Mouse (Mus musculus) erythroblast, embryonic 14.5 days (primary cell): ENCODE measurements around the gene Abi1. TPM values are rescaled to one million over a fixed set of nuclear protein-coding genes. Genes with fewer than 3 reads are reported as not detected.
"Not testable (repeated sequence)": the region's sequence is repeated elsewhere in the genome, so short reads cannot be mapped to it uniquely, and the experiment has no call there.

Source experiments
- H3K27me3 ChIP-seq: 2 replicates; pipeline ENCODE4 v1.6.1; 2012; ENCODE audit warnings: inconsistent platforms; ENCODE audit not compliant: control insufficient read depth
- H3K36me3 ChIP-seq: 2 replicates; pipeline ENCODE4 v1.6.1; 2012; ENCODE audit warnings: mild to moderate bottlenecking, inconsistent platforms; ENCODE audit not compliant: control insufficient read depth
- H3K4me1 ChIP-seq: 2 replicates; pipeline ENCODE4 v1.6.1; 2012; ENCODE audit warnings: inconsistent platforms; ENCODE audit not compliant: control insufficient read depth
- H3K4me3 ChIP-seq: replicated peaks from 2 replicates; pipeline ENCODE3; 2012; ENCODE audit warnings: moderate library complexity, mild to moderate bottlenecking, inconsistent platforms
- H3K9me3 ChIP-seq: 2 replicates; pipeline ENCODE4 v1.6.1; 2012; ENCODE audit warnings: low read length, inconsistent platforms, mixed read lengths; ENCODE audit not compliant: control insufficient read depth
- GATA1 ChIP-seq: IDR thresholded peaks from 2 replicates; pipeline ENCODE4 v1.6.1; 2012; ENCODE audit warnings: low read length, inconsistent platforms, mixed read lengths
- TAL1 ChIP-seq: IDR thresholded peaks from 3 replicates; pipeline ENCODE4 v1.6.1; 2012; ENCODE audit warnings: low read length, inconsistent platforms, mixed read lengths
- polyA plus RNA-seq: library from polyadenylated mRNA; stranded (reverse); fragments of >175 nt; gene quantifications from 2 replicates; pipeline ENCODE4 v1.2.3, GENCODE M21; 2012

The Abi1 gene
- polyA plus RNA-seq, 1 experiment = 2.4 TPM

DNA sequence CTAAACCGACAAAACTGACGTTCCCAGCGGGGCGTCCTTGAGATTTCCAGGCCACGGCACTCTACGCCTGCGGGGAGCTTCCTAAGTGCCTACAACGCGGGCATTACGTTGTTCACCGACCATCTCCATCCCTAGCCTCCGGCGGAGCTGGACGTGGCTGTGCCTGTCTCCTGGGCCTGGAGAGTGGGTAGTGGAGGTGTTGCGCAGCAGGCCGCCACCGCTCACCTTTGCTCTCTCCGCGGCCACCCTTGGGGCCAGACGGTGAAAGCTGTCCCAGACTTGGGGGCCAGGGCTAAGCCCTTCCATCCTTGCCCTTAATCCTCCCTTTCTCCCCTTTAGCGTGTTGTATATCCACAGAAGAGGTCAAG, 28.3 kb upstream of the Abi1 start:
- peaks cover 8% of the 10 kb centered on the region for H3K36me3 ChIP-seq
- no peak for TF ChIP-seq GATA1
- TF ChIP-seq TAL1 = no peak
- H3K9me3 ChIP-seq = no peaks in the 10 kb centered on the region
- H3K4me1 ChIP-seq = peaks cover 26% of the 10 kb centered on the region
- no peaks in the 10 kb centered on the region for H3K27me3 ChIP-seq
- peak overlapping the region; percentile 94 for H3K4me3 ChIP-seq

GRCm38 (mm10) chr2:23067552-23068369, 27.7 kb upstream of the Abi1 start, which contains the start of gene Acbd5:
Acbd5 (plus strand) TSS chr2:23068167.
- Histone ChIP-seq H3K27me3 (no peaks in the 10 kb centered on the region), H3K36me3 (peaks cover 7% of the 10 kb centered on the region), H3K4me3 (peak within 1 kb of the TSS; percentile 94), H3K4me1 (peaks cover 26% of the 10 kb centered on the region), H3K9me3 (no peaks in the 10 kb centered on the region)
- TF ChIP-seq TAL1 (no peak), GATA1 (no peak)

GRCm38 (mm10) chr2:23052523-23052922, 12.5 kb upstream of the Abi1 start:
- Histone ChIP-seq H3K27me3 (peaks cover 9% of the 10 kb centered on the region), H3K4me1 (no peaks in the 10 kb centered on the region; the same call in 1 of the 2 replicates), H3K4me3 (no peak overlapping the region), H3K36me3 (no peaks in the 10 kb centered on the region), H3K9me3 (no peaks in the 10 kb centered on the region)
- no peak for TF ChIP-seq GATA1
- no peak for TF ChIP-seq TAL1

DNA sequence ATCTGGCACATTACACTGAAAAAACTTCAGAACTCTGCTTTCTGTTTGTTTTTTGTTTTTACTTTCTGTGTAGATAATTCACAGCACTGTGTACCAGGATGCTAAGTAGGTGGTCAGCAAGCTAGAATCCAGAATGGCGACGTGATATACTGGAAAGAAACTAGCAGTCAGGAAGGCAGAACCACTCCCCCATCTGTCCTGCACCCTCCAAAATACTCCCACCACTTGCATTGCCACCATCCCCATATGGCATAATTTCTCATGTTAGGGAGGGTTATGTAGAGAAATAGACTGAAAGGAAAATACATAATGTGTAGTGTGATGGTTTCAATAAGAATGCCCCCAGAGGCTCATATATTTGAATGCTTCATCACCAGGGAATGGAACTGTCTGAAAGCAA, 11.8 kb upstream of the Abi1 start:
- no peaks in the 10 kb centered on the region for H3K36me3 ChIP-seq
- TF ChIP-seq GATA1 (no peak), TAL1 (no peak)
- peaks cover 9% of the 10 kb centered on the region for H3K27me3 ChIP-seq
- H3K9me3 ChIP-seq = no peaks in the 10 kb centered on the region
- no peak overlapping the region for H3K4me3 ChIP-seq
- no peaks in the 10 kb centered on the region; the same call in 1 of the 2 replicates for H3K4me1 ChIP-seq

GRCm38 (mm10) chr2:23048006-23048405, 8.0 kb upstream of the Abi1 start:
- H3K36me3 ChIP-seq = no peaks in the 10 kb centered on the region
- no peak overlapping the region for H3K4me3 ChIP-seq
- TF ChIP-seq TAL1 (no peak), GATA1 (no peak)
- H3K27me3 ChIP-seq = peaks cover 7% of the 10 kb centered on the region
- no peaks in the 10 kb centered on the region for H3K9me3 ChIP-seq
- no peaks in the 10 kb centered on the region; the same call in 1 of the 2 replicates for H3K4me1 ChIP-seq

DNA sequence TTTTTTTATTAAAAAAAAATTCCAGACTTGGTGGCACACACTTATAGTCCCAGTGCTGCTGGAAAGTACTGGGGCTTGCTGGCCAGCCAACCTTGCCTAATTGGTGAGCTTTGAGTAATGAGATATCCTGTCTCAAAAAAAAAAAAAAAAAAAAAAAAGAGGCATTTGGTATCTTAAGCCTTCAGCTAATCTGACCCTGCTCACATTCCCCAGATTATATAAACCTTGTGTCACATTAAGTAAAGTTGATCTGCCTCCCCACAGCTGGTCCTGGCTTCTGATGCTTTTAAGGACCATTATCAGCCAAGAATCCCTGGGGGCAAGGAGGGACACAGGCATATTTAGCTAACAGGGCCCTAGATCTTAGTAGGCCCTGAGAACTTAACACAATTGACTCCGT, 5.7 kb upstream of the Abi1 start:
- no peaks in the 10 kb centered on the region for H3K27me3 ChIP-seq
- no peaks in the 10 kb centered on the region for H3K36me3 ChIP-seq
- H3K4me1 ChIP-seq = no peaks in the 10 kb centered on the region
- no peaks in the 10 kb centered on the region for H3K9me3 ChIP-seq
- TF ChIP-seq TAL1 (no peak), GATA1 (no peak)
- no peak overlapping the region for H3K4me3 ChIP-seq

GRCm38 (mm10) chr2:23042189-23042588, 2.1 kb upstream of the Abi1 start:
- Histone ChIP-seq H3K9me3 (no peaks in the 10 kb centered on the region), H3K4me1 (peaks cover 19% of the 10 kb centered on the region), H3K4me3 (no peak overlapping the region), H3K27me3 (no peaks in the 10 kb centered on the region), H3K36me3 (peaks cover 3% of the 10 kb centered on the region)
- TF ChIP-seq TAL1 (no peak), GATA1 (no peak)

GRCm38 (mm10) chr2:23041457-23041856, 1.4 kb upstream of the Abi1 start:
- H3K9me3 ChIP-seq = no peaks in the 10 kb centered on the region
- H3K4me1 ChIP-seq = peaks cover 24% of the 10 kb centered on the region
- no peaks in the 10 kb centered on the region for H3K27me3 ChIP-seq
- peaks cover 3% of the 10 kb centered on the region for H3K36me3 ChIP-seq
- TF ChIP-seq GATA1 = no peak
- no peak for TF ChIP-seq TAL1
- H3K4me3 ChIP-seq = no peak overlapping the region

- Histone ChIP-seq H3K4me3 (peak overlapping the region; percentile 100), H3K4me1 (peaks cover 26% of the 10 kb centered on the region)
- H3K36me3 ChIP-seq, H3K27me3 ChIP-seq, H3K9me3 ChIP-seq: not testable (repeated sequence)
Measured at GRCm38 (mm10) chr2:23040690-23041089, 649 bp upstream of the Abi1 start.
